Mouse (Mus musculus) embryo, embryonic 9.5 days (tissue): Measurements from ENCODE around the gene Dhx32.

Source experiments
- DNase-seq: peaks from one replicate; pipeline ENCODE4 v3.0.0-alpha.2; 2017; ENCODE audit errors: extremely low spot score

Gene Dhx32

GRCm38 (mm10) chr7:133782717-133783435 lies at the start of gene Dhx32:
Gene Dhx32, minus strand, starts transcription at chr7:133782726.
- DNase-seq, result peak; percentile 63

GRCm38 (mm10) chr7:133829579-133829978 lies 47.1 kb upstream of the Dhx32 start:
- no peak for DNase-seq

DNA sequence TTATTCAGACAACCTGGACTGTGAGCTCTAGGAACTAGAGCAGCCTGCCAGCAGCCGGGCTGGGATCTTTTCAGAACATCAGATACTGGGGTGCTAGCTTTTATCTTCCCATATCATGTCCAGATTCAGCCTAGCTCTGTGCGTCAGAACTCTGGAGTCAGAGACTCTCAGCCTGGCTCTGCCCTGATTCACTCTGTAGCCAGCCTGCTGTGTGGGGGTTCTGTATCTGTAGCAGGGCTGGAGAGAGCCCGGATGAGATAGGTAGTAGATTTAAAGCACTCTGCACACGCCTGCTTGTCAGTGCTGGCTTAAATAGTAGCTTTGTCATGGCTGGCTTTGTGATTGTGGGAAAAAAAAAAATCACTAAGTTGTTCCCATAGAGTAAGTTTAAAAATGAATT lies 46.0 kb upstream of the Dhx32 start:
- no peak for DNase-seq

DNA sequence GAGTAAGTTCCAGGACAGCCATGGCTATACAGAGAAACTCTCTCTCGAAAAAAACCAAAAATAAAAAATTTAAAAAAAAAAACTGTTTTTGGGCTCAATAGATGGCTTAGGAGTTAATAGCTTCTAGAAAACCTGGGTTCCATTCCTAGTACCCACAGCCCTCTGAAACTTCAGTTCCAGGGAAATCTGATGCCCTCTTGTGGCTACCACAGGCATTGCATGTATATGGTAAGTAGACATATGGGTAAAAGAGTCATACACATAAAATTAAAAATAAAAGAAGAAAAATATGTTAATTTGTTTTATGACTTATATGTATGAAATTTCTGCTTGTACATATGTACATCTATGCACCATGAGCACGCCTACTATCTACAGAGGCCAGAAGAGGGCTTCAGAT lies 42.1 kb upstream of the Dhx32 start:
- DNase-seq, result no peak

- no peak for DNase-seq
Observed at GRCm38 (mm10) chr7:133823751-133824150, 41.2 kb upstream of the Dhx32 start.

GRCm38 (mm10) chr7:133813331-133813730 lies 30.8 kb upstream of the Dhx32 start:
- no peak for DNase-seq

DNA sequence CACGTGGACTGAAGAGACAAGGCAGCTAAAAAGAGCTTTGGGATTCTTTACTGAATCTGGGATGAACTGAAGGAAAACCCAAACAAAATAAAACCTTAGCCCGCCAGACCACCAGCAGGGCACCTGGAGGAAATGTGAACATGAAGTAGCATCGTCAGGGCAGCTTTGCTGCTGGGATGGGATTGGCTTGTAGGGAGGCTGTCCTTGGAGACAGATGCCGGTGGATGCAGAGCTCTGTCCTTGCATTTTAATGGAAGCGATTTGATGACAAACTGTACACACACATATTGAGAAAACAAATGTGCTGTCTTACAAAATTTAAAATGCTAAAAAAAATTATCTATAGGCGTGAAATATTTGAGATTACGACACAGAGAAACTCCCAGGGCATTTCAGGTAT lies 30.4 kb upstream of the Dhx32 start:
- DNase-seq, result no peak

- peak; percentile 50 for DNase-seq
Observed at GRCm38 (mm10) chr7:133805614-133806175, 23.2 kb upstream of the Dhx32 start.

DNA sequence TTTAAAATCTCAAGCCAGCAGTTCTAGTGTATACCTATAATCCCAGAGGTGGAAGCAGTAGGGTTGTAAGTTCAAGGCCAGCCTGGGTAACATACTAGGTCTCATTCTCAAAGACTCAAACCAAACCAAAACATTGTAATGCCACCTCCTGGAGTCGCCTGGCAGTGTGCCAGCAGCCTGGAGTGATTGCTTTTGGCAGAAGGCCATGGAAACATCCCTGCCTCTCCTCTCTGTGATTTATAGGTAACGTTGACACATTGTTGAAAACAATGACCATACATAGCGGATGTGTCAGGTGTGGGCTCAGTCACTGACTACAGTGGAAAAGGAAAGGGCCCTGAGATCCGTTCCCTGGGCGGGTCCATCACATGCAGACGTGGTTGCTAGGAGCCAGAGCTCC lies 19.3 kb upstream of the Dhx32 start:
- DNase-seq, result no peak

- no peak for DNase-seq
Observed at GRCm38 (mm10) chr7:133799928-133800327, 17.4 kb upstream of the Dhx32 start.

DNA sequence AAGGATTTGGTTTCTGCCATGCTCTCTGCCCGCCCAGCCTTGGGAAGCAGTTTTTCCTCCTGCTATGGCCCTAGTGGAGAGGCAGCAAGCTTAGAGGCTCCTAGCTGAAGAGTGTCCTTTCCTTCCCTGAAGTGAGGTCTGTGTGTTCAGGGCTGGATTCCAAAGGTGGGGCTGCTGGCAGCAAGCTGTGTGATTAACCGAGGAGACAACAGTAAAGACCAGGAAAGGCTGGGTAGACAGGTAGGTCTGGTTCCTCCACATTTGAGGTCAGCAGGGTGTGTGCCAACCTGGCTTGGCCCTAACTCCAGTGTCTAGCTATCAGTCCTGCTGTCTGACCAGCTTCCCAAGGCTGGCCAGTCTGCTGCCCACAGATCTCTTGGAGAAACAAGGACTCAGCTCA lies 12.2 kb upstream of the Dhx32 start:
- DNase-seq, result no peak

DNA sequence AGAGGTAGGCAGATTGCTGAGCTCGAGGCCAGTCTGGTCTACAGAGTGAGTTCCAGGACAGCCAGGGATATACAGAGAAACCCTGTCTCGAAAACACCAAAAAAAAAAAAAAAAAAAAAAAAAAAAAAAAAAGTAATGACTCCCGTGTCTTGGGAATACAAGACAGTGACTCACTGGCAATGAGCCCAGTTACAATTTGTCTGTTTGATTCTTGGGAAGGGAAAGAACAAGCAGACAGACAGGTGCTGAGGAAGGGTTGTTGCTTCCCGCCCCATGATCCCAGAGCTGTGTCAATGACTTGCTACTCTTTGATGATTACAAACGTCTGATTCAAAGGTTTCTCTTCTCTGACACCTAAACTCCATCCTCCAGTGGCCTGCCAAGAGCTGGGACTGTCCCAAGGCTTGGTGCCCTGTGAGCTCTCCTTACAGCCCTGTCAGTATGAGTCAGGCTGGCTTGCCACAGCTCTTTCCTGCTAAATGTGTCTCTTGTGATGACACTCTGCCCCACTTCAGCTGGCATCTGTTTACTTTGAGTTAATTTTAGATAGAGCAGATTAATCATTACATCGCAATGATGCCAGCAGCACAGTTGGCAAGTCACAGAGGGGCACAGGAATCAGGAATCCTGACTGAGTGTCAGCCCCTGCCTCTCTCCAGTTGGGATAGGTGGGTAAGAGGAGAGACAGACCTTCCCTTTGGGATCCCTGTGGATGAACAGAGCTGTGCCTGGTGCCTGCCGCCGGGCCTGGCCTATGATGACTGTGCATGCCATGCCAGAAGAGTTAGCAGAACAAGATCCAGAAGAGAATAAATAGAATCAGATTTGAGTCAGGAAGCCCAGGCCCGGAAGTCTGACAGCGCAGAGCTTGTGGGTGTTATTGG lies 11.0 kb upstream of the Dhx32 start:
- no peak for DNase-seq

GRCm38 (mm10) chr7:133792771-133793170 lies 10.2 kb upstream of the Dhx32 start:
- no peak for DNase-seq

- no peak for DNase-seq
Observed at GRCm38 (mm10) chr7:133790608-133791229, 8.2 kb upstream of the Dhx32 start.

- no peak for DNase-seq
Observed at GRCm38 (mm10) chr7:133790171-133790570, 7.6 kb upstream of the Dhx32 start.

DNA sequence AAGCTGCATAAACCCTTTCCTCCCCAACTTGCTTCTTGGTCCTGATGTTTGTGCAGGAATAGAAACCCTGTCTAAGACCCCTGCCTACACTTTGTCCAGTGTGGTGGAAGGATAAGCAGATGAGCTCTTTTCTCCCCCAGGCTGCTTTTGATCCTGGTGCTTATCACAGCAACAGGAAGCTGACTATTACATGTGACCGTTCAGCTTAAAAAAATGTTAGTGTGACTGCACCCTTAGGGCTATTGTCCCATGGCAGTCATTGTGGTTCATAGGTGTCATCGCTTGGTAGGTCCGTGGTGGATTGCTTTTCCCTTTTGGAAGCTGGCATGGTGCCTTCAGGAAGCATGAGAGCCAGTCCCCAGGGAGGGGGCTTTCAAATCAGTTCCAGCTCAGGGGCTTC lies 5.6 kb upstream of the Dhx32 start:
- no peak for DNase-seq

DNA sequence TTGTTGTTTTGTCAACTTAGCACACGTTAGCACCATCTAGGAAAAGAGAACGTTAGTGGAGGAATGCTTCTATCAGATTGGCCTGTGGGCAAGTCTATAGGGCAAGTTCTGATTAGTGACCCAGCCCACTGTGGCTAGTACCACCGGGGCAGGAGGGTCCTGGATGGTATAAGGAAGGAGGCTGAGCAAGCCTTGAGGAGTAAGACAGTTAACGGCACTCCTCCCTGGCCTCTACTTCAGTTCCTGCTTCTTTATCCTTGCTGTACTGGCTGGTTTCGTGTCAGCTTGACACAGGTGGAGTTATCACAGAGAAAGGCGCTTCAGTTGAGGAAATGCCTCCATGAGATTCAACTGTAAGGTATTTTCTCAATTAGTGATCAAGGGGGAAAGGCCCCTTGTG lies 5.0 kb upstream of the Dhx32 start:
- no peak for DNase-seq

DNA sequence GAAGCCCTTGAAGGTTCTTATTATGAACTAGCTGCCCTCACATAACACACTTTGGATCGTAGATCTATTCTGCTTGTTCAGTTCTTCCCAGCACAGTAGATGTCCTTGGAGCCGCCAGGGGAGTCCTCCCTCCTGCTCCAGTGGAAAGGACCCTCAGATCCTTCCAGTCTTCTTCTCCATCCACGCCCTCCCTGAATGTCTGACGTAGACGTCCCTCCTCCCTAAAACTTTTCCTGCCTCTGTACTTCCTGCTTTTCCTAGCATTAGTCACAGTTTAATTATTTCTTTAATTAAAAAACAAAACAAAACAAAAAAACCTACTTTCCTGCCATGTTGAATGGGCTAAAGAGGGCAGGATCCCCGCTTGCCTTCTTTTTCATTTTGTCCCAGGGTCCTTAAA lies 535 bp downstream of the Dhx32 start:
- DNase-seq, result no peak

DNA sequence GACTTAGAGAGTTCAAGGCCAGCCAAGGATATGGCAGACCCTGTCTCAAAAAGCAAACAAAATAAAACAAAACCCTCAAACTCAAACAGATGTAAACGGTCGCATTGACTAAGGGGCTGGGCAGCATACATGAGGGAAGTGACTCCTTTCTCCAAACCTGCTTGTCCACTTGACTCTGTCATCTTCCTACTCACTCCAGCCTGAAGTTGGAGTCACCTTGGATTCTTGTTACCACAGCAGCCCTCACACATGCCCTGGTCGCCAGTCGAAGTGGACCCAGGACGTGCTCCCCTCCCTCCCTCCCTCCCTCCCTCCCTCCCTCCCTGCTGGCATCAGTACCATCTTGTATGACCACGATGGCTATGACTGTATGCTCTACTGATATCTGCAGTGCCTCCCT lies 943 bp downstream of the Dhx32 start:
- no peak for DNase-seq

DNA sequence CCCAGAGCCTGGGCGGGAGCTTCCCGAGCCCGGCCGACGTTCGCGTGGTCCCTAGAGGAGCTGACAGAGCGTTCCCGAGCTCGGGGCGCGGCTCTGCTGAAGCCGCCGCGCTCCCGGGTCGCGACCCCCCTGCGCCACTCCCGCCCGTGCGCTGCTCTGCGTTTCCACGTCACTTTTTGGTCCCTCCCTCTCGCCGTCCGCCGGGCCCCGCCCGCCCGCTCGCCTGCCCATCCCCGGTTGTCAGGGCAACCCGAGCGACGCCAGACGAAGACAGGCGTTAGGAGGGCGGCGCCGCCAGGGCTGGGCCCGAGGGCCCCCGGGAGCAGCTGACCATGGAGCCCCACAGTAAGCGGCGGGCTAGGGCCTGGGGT lies 5.9 kb downstream of the Dhx32 start, which contains the start of gene Fank1:
Gene Fank1 (plus strand): TSS at position 236 of the 371 bp plus-strand sequence.
- DNase-seq, result peak; percentile 94

- no peak for DNase-seq
Observed at GRCm38 (mm10) chr7:133775796-133776625, 6.5 kb downstream of the Dhx32 start.
